8 mouse cellular contexts compared by ENCODE assay signal in genomic region chr15:100754805-100755497, GRCm38 (mm10). TPM values are rescaled to one million over a fixed set of nuclear protein-coding genes. Genes with fewer than 3 reads are reported as not detected.
DNase-seq lines count a peak whose midpoint lies in the region; ATAC-seq and TF ChIP-seq lines count a peak whose summit lies in the region.

No protein-coding gene starts in this region.

- H3K4me2 ChIP-seq in heart, embryonic 13.5 days = peak overlapping the region; percentile 54
- H3K4me2 ChIP-seq in kidney, embryonic 16.5 days (replicated peaks; ENCODE audit: low read depth, low read length) = peak overlapping the region; percentile 46
- H3K4me2 ChIP-seq in midbrain, embryonic 15.5 days = peak overlapping the region; percentile 31

- no peaks in the 10 kb centered on the region for H3K9me3 ChIP-seq in heart, embryonic 13.5 days
- H3K9me3 ChIP-seq in kidney, embryonic 16.5 days (ENCODE audit: low read length) = no peaks in the 10 kb centered on the region
- no peaks in the 10 kb centered on the region for H3K9me3 ChIP-seq in midbrain, embryonic 15.5 days

- H3K4me3 ChIP-seq in layer of hippocampus, adult 2 months = no peak overlapping the region
- peak overlapping the region; percentile 21 for H3K4me3 ChIP-seq in heart, embryonic 13.5 days
- H3K4me3 ChIP-seq in kidney, embryonic 16.5 days (ENCODE audit: low read length) = peak overlapping the region; percentile 22
- no peak overlapping the region for H3K4me3 ChIP-seq in midbrain, embryonic 15.5 days

- H3K4me1 ChIP-seq in heart, embryonic 13.5 days = peaks cover 12% of the 10 kb centered on the region
- H3K4me1 ChIP-seq in kidney, embryonic 16.5 days (ENCODE audit: insufficient read depth, low read length) = peaks cover 15% of the 10 kb centered on the region
- peaks cover 5% of the 10 kb centered on the region for H3K4me1 ChIP-seq in midbrain, embryonic 15.5 days

- H3K27me3 ChIP-seq in heart, embryonic 13.5 days (replicated peaks) = peaks cover 54% of the 10 kb centered on the region
- H3K27me3 ChIP-seq in kidney, embryonic 16.5 days (ENCODE audit: insufficient read depth, low read length) = no peaks in the 10 kb centered on the region
- no peaks in the 10 kb centered on the region for H3K27me3 ChIP-seq in midbrain, embryonic 15.5 days (replicated peaks)

- no peaks in the 10 kb centered on the region for H3K36me3 ChIP-seq in heart, embryonic 13.5 days
- H3K36me3 ChIP-seq in kidney, embryonic 16.5 days (ENCODE audit: insufficient read depth, low read length) = no peaks in the 10 kb centered on the region
- no peaks in the 10 kb centered on the region for H3K36me3 ChIP-seq in midbrain, embryonic 15.5 days (replicated peaks)

- no peak overlapping the region for H3K27ac ChIP-seq in layer of hippocampus, adult 2 months
- H3K27ac ChIP-seq in heart, embryonic 13.5 days (replicated peaks) = no peak overlapping the region
- peak overlapping the region; percentile 43; the same call in 1 of the 2 replicates for H3K27ac ChIP-seq in kidney, embryonic 16.5 days (ENCODE audit: low read length)
- H3K27ac ChIP-seq in midbrain, embryonic 15.5 days = no peak overlapping the region

- ATAC-seq in activated CD4-positive, CD25-positive, alpha-beta regulatory T cell, adult 4 months = peak; percentile 65
- no peak for ATAC-seq in heart, embryonic 13.5 days (ENCODE audit: extremely low read depth, insufficient number of reproducible peaks, low FRiP score, low TSS enrichment)
- ATAC-seq in kidney, embryonic 16.5 days (ENCODE audit: low FRiP score, low TSS enrichment) = peak; percentile 70
- ATAC-seq in midbrain, embryonic 15.5 days (replicated peaks) = no peak

- H3K9ac ChIP-seq in heart, embryonic 13.5 days = peak overlapping the region; percentile 28; the same call in 1 of the 2 replicates
- H3K9ac ChIP-seq in kidney, embryonic 16.5 days (replicated peaks; ENCODE audit: low read length) = peak overlapping the region; percentile 46
- no peak overlapping the region for H3K9ac ChIP-seq in midbrain, embryonic 15.5 days

- WGBS in heart, embryonic 13.5 days = 7% methylated on average over 11 of the region's 11 CpGs
- 7% methylated on average over 11 of the region's 11 CpGs for WGBS in kidney, embryonic 16.5 days
- WGBS in midbrain, embryonic 15.5 days = 11% methylated on average over 11 of the region's 11 CpGs

- TF ChIP-seq CTCF in layer of hippocampus, adult 2 months (conservative IDR thresholded peaks at IDR 0.05) = peak; percentile 66

- no peak for DNase-seq in layer of hippocampus, adult 2 months (ENCODE audit: low spot score in 2 of 2)
- no peak for DNase-seq in layer of hippocampus, adult 11-12 months (ENCODE audit: low spot score)
- DNase-seq in thymus, postnatal 25 days = peak; percentile 81
- DNase-seq in right cerebral cortex, postnatal 14 days = no peak

RNA-seq across cellular contexts. Expression of gene Slc4a8, which starts 6.6 kb away (rescaled TPM):
- total RNA-seq in layer of hippocampus, adult 2 months (2021) = 10 to 100 TPM; 77.4 to 94.2 TPM
- polyA plus RNA-seq in activated CD4-positive, CD25-positive, alpha-beta regulatory T cell, adult 4 months (2017; shearing (Covaris generic)) = 10 to 100 TPM in 1 of 2 experiments, 1 to 10 TPM in 1; 8.6 to 10.2 TPM
- 1.0 and 1.1 TPM in 2 replicates for polyA plus RNA-seq in heart, embryonic 13.5 days (2015; fragmentation: Nextera tagmentation; extraction: Ambion mirVana)
- 8.4 and 8.7 TPM in 2 replicates for polyA plus RNA-seq in kidney, embryonic 16.5 days (2015; fragmentation: Nextera tagmentation; extraction: Ambion mirVana)
- polyA plus RNA-seq in midbrain, embryonic 15.5 days (2015; fragmentation: Nextera tagmentation; extraction: Ambion mirVana) = 28.7 and 33.0 TPM in 2 replicates

RNA-seq across cellular contexts. Expression of gene Galnt6, which starts 25.8 kb away (rescaled TPM):
- 1 to 10 TPM; 5.6 to 7.0 TPM for total RNA-seq in layer of hippocampus, adult 2 months (2021)
- 10 to 100 TPM; 52.5 to 78.9 TPM for polyA plus RNA-seq in activated CD4-positive, CD25-positive, alpha-beta regulatory T cell, adult 4 months (2017; shearing (Covaris generic))
- polyA plus RNA-seq in heart, embryonic 13.5 days (2015; fragmentation: Nextera tagmentation; extraction: Ambion mirVana) = 0.09 and 0.13 TPM in 2 replicates
- 0.87 and 1.1 TPM in 2 replicates for polyA plus RNA-seq in kidney, embryonic 16.5 days (2015; fragmentation: Nextera tagmentation; extraction: Ambion mirVana)
- polyA plus RNA-seq in midbrain, embryonic 15.5 days (2015; fragmentation: Nextera tagmentation; extraction: Ambion mirVana) = 0.11 and 0.22 TPM in 2 replicates

Comparison
In these comparisons a context has a peak if more than half of its experiments do, and no peak if none do; other contexts are left out.
1. H3K4me3 ChIP-seq: peak in heart, embryonic 13.5 days (single experiment) and kidney, embryonic 16.5 days (single experiment); none in layer of hippocampus, adult 2 months (single experiment) and midbrain, embryonic 15.5 days (single experiment).
2. ATAC-seq: peak in activated CD4-positive, CD25-positive, alpha-beta regulatory T cell, adult 4 months (single experiment) and kidney, embryonic 16.5 days (single experiment); none in heart, embryonic 13.5 days (single experiment) and midbrain, embryonic 15.5 days (single experiment).
3. RNA of gene Galnt6, which starts 25.8 kb away (polyA plus RNA-seq): 52.5 to 78.9 TPM in activated CD4-positive, CD25-positive, alpha-beta regulatory T cell, adult 4 months; 0.87 to 1.1 TPM in kidney, embryonic 16.5 days, 0.11 to 0.22 TPM in midbrain, embryonic 15.5 days and 0.09 to 0.13 TPM in heart, embryonic 13.5 days; every median in the first group is over 10 times any median in the second.
4. Peak in every context shown above with its lines, with median percentiles within 50 percentile points of each other: H3K4me2 ChIP-seq.